Mouse (Mus musculus): ENCODE data around the gene Tubgcp6.

Gene Tubgcp6

GRCm38 (mm10) chr15:89141443-89141842, 18.5 kb upstream of the Tubgcp6 start:
- DNase-seq (ENCODE audit: low spot score) = no peak

- no peak for DNase-seq (ENCODE audit: low spot score)
Observed at GRCm38 (mm10) chr15:89140659-89141252, 17.8 kb upstream of the Tubgcp6 start, which contains the start of gene Mapk12. Mapk12 (minus strand) TSS chr15:89140703.

- DNase-seq (ENCODE audit: low spot score) = no peak
Observed at GRCm38 (mm10) chr15:89140048-89140658, 17.2 kb upstream of the Tubgcp6 start.

- no peak for DNase-seq (ENCODE audit: low spot score)
Observed at GRCm38 (mm10) chr15:89138531-89138930, 15.6 kb upstream of the Tubgcp6 start.

GRCm38 (mm10) chr15:89138046-89138405, 15.1 kb upstream of the Tubgcp6 start:
- DNase-seq (ENCODE audit: low spot score) = no peak

GRCm38 (mm10) chr15:89137378-89138045, 14.6 kb upstream of the Tubgcp6 start:
- no peak for DNase-seq (ENCODE audit: low spot score)

GRCm38 (mm10) chr15:89136461-89137155, 13.7 kb upstream of the Tubgcp6 start:
- DNase-seq (ENCODE audit: low spot score) = no peak

- no peak for DNase-seq (ENCODE audit: low spot score)
Observed at GRCm38 (mm10) chr15:89131316-89131715, 8.4 kb upstream of the Tubgcp6 start.

- DNase-seq (ENCODE audit: low spot score) = no peak
Observed at GRCm38 (mm10) chr15:89130245-89130644, 7.3 kb upstream of the Tubgcp6 start.

- peak; percentile 83 for DNase-seq (ENCODE audit: low spot score)
Observed at GRCm38 (mm10) chr15:89128382-89129350, 5.8 kb upstream of the Tubgcp6 start, which contains the start of gene Hdac10. Hdac10 (minus strand) TSS chr15:89128700.

- no peak for DNase-seq (ENCODE audit: low spot score)
Observed at GRCm38 (mm10) chr15:89127364-89127940, 4.5 kb upstream of the Tubgcp6 start.

- no peak for DNase-seq (ENCODE audit: low spot score)
Observed at GRCm38 (mm10) chr15:89126622-89127021, 3.7 kb upstream of the Tubgcp6 start.

GRCm38 (mm10) chr15:89125351-89125750, 2.4 kb upstream of the Tubgcp6 start:
- DNase-seq (ENCODE audit: low spot score) = no peak

GRCm38 (mm10) chr15:89124312-89124711, 1.4 kb upstream of the Tubgcp6 start:
- DNase-seq (ENCODE audit: low spot score) = no peak

GRCm38 (mm10) chr15:89123595-89123994, 683 bp upstream of the Tubgcp6 start:
- DNase-seq (ENCODE audit: low spot score) = no peak

- DNase-seq (ENCODE audit: low spot score) = no peak
Observed at GRCm38 (mm10) chr15:89118007-89118406, 4.9 kb downstream of the Tubgcp6 start.

GRCm38 (mm10) chr15:89110147-89110546, 12.8 kb downstream of the Tubgcp6 start:
- DNase-seq (ENCODE audit: low spot score) = no peak

- DNase-seq (ENCODE audit: low spot score) = no peak
Observed at GRCm38 (mm10) chr15:89106976-89107375, 15.9 kb downstream of the Tubgcp6 start.

GRCm38 (mm10) chr15:89106073-89106472, 16.8 kb downstream of the Tubgcp6 start:
- DNase-seq (ENCODE audit: low spot score) = no peak

GRCm38 (mm10) chr15:89104425-89104824, 18.5 kb downstream of the Tubgcp6 start:
- DNase-seq (ENCODE audit: low spot score) = no peak

- no peak for DNase-seq (ENCODE audit: low spot score)
Observed at GRCm38 (mm10) chr15:89103921-89104320, 19.0 kb downstream of the Tubgcp6 start.

All from layer of hippocampus, adult 9-10 months (tissue).